Mouse (Mus musculus) frontal cortex, postnatal 36 days (tissue): ENCODE measurements around the gene Acer1.
A peak's percentile ranks its signal among the peaks of the same experiment; 100 is the strongest.
"Not testable (repeated sequence)": the region's sequence is repeated elsewhere in the genome, so short reads cannot be mapped to it uniquely, and the experiment has no call there.

Experiments
- DNase-seq, 2 experiments: peaks; one replicate each; pipeline ENCODE4 v3.0.0; 2022; ENCODE audit warnings: low spot score in 2 of 2

The Acer1 gene

DNA sequence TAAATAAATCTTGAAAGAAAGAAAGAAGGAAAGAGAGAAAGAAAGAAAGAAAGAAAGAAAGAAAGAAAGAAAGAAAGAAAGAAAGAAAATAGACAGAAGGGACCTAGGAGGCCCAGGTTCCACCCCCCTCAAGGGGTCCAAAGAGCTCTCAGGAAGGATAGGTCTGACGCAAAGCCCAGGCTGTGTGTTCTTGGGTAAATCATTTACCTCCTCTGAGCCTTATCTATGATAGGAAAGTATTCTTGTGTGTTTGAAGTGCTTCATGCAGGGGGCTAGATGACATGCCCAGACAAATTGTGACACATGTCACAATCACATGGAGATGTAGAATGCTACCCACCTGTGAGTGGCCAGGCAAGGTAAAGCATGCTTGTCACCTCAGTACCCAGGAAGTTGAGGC lies 29.3 kb downstream of the Acer1 start:
- DNase-seq = no peak

DNA sequence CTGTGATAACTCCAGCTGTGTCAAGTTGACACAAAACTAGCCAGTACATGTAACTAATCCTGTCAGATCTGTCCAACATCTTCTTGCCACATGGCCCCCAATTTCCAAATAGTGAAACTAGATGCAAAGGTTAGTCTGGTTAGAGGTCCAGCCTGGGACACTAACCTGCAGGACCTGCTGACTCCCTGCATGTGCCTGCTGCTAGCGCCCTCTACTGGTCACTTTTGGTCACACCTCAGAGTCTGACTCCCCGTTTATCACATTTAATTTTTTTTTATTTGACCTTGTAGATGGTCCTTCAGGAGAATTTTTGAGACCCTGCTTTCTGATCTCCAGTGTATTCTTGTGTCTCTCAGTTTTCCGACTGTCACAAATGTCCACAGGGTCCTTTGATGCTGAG lies 31.0 kb downstream of the Acer1 start:
- DNase-seq = peak; percentile 31 to 40

DNA sequence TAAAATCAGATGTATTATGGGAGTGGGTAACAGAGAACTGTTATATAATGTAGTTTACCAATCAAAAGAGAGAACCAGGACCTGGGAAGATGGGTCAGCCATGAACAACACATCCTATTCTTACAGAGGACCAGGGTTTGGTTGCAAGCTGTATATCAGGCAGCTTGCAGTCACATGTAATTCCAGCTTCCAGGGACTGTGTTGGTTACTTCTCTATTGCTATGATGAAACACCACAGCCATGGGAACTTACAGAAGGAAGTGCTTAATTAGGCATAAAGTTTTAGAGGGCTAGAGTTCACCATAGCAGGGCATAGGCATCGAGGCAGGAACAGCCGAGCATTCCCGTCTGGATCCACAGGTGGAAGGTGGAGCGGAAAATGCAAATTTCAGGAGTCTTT lies 43.2 kb downstream of the Acer1 start:
- DNase-seq = no peak

DNA sequence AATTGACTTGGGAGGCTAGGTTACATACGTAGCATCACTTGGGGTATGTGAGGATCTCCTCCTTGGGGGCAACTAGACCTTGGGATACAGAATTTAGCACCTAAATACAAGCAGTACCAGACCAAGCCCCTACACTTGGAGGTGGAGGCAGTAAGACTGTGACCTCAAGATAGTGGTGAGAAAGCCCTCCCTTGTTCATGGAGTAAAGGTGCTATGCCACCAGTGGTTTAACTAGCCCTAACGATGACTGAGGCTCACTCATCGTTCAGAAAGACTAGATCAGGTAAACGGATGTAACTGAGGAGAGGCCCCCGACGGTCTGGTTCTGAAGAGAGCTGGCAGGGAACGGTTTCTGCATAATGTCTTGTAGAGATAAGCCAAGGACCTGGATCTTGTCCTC lies 45.2 kb downstream of the Acer1 start:
- DNase-seq = no peak

DNA sequence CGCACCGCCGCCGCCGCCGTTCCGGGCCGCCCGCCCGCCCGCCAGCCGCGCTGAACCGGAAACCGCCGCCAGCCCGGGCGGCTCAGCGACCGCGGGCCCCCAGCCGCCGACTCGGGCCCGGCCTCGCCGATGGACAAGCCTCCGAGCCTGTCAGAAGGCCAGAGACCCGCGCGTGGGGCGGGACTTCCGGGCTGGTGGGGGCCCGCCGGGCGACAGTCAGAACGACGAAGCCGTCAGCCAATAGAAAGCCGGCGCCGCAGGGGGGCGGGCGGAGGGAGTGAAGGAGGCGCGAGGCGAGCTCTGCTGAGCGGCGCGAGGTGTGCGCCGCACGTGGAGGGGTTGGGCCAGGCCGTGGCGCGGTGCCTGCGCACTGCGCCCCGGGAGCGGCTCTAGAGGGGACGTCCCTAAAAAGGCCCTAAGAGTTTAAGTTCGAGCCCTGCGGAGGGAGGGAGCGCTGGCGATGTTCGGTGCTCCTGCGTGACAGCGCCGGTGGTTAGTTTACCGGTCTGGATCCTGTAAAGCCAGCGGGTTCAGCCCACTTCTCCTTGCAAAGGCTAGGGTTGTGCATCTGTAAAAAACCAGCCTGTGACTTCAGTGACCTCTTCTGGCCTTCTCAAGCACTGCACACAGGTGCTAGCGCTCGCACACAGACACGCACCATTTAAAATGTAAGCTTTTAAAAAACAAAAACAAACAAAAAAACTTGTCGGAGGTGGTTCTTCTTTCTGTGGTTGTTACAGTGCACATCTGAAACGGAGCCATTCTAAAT lies 46.4 kb downstream of the Acer1 start, which contains the start of gene Mllt1:
Gene Mllt1, minus strand, starts transcription at position 53 of the 769 bp plus-strand sequence.
- DNase-seq = peak; percentile 99

DNA sequence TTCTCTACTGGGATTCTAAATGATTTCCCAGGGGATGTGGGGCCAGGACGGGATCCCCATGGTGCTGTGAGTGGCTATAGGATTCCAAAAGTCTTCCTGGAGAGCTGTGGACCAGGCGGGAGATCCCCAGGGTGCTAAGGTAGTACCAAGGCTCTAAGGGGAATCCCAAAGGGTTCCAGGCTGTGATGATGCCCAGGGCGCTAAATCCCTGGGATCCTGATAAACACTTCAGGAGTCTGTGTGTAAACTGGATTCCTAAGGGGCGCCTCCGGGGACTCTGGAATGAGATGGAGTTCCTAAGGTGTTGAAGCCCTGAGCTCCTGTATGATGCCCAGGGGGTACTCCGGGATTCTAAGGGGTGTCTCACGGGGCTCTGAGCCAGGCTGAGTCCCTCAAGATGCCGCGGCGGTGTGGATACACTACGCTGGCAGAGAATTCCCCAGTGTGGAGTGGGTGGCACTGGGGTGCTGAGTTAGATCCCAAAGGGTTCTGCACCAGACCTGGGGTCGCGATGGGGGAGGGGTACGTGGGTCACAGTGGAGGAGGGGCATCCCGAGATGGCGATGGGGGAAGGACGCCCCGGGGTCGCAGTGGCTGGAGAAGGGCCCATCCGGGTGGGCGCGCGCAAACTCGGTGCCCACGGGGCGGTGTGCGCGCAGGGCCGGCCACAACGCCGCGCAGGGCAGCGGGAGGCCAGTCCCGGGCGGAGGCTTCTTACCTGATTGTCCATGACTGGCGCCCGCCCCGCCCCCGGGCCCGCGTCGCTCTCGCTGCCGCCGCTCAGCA lies 47.2 kb downstream of the Acer1 start:
- peak in 1 of 2 experiments; percentile 12 for DNase-seq

DNA sequence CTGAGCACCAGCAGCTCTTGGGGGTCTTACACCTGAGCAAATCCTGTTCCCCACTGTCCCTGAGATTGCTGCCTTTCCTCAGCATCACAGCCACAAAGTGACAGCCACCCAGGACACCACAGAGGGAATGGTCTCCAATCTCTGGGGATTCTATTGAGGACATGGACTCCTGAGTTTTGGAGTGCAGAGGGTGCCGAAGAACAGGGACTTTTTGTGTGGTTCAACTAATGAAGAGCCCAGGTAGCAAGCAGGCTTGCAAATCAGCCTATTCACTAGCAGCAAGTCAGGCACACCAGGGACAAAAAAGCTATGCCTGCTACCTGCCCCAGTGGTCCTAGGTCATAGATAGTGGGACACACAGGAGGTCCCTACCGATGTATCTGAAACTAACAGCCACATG lies 48.5 kb downstream of the Acer1 start:
- DNase-seq = no peak

DNA sequence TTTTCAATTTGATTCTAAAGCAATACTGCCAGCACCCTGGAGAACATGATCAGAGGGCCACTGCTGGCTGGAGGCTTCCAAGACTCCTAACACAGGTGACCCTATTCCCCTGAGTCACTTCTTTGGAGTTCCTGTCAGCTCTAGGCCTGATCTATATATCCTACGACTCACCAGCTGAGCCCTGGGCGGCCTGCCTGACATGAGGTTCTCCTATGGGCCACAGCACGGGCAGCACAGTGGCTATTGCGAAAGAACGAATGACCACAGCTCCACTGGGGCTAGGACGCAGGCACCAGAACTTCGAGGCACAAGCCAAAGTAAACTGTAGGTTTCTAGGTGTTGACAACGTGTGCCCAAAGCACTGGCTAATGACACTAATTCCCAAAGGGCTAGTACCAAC lies 51.9 kb downstream of the Acer1 start:
- no peak for DNase-seq

DNA sequence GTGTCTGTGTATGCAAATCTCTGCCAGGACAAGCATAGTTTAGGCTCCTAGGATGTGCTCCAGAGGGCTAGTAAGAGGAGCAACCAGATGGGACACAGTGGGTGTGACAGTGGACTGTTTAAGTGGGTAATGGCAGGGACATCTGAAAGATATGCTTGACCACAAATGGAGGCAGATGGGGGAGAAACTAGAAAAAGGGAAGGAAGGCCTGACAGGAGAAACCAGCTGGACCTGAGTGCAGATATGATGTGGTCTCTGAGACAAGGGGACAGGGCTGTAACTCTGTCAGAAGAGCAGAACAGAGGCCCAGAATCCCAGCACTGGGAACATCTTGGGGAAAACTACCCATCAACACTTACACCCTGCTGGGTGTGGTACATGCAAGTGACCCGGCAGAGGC lies 52.4 kb downstream of the Acer1 start:
- no peak for DNase-seq

DNA sequence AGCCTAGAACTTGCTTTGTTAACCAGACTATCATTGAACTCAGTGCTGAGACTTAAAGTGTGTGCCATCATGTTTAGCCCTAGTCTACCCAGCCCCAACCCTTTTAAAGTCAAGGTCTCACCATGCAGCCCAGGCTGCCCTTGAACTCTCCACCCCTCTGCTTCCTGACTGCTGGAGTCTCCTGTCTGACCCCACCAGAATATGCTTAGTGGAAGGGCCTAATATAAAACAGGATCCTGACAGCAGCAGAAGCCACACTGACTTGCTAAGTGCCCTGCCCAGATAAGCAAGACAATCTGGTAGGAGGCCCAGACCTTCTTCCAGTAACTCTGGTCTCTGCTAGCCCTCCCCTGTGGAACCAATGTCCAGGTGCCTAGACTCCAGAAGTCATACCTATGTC lies 52.8 kb downstream of the Acer1 start:
- DNase-seq = no peak

DNA sequence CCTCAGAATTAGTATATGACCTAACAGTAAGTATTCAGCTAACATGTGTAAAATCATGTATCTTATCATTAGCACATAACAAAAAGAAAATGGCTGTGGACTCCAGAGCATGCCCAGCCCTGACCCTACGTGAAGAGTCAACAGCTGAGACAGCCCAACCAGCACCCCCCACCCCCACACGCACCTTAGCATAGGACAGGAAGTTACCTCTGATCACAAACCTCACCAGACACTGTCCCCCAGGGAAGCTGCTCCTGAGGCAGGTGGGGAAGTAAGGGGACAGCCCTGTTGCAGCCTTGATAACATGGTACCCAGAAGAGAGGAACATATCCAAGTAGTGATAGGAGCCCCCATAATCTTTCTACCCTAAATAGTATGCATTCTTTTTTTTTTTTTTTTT lies 55.9 kb downstream of the Acer1 start:
- DNase-seq = no peak

DNA sequence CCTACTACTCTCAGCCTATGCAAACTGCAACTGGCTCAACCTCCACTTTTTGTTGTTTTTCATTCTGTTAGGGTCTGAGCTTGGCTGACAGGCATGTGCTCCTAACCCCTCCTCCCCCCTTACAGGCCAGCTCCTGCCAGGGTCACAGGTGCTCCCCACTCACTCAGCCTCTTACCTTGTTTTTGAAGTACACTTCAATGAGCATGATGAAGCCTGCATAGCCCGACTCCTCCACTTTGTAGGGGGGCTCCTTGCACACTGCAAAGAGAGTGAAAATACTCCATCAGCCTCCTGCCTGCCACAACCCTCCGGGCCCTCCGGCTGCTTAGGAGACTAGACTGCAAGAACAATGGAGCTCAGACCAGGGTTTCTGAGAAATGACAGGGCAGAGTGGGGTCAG lies 62.2 kb downstream of the Acer1 start:
- no peak for DNase-seq

DNA sequence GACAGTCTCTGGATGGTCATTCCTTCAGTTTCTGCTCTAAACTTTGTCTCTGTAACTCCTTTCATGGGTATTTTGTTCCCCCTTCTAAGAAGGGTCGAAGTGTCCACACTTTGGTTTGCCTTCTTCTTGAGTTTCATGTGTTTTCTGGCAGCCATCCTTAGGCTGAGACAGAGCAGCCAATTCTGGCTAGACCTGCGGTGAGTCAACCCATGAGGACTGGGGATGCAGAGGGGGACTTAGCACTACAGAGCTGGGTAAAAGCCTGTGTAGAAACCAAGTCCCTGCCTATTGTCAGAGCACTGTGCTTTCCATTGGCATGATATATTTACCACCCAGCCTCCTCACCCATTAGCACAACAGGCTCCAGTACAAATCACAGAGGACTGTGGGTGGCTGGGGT lies 64.8 kb downstream of the Acer1 start:
- no peak for DNase-seq

DNA sequence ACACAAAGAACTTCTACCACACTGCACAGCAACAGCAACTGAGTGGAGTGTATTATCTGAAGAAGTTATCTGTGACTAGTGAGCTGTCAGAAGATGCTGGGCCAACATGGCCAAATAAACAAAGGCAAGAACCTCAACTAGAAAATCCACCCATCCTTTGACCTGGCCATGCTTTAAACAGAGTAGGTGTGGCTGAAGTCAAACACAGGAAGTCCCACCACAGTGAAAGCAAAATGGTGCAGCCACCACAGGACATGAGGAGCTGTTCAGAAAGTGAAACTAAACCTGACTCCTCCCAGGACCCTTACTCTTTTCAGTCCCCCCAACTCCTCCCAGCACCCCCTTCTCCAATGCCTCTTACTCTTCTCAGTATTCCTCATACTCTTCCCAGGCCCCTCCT lies 68.5 kb downstream of the Acer1 start:
- DNase-seq = no peak

DNA sequence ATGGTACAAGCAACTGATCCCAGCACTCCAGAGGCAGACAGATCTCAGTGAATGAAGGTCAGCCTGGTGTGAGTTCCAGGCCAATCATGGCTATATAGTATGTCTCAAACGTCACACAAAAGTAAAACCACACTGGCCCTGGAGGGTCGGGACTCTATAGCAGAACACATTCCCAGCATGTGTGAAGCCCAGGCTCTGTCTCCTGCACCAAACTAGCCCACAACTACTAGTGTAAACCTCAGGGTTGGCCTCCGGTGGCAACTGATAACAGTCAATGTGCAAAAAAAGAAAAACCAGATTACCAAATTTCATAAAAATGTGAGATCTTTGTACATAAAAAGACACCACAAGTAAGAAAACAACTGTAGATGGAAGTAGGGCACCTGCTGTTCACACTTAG lies 68.9 kb downstream of the Acer1 start:
- no peak for DNase-seq

DNA sequence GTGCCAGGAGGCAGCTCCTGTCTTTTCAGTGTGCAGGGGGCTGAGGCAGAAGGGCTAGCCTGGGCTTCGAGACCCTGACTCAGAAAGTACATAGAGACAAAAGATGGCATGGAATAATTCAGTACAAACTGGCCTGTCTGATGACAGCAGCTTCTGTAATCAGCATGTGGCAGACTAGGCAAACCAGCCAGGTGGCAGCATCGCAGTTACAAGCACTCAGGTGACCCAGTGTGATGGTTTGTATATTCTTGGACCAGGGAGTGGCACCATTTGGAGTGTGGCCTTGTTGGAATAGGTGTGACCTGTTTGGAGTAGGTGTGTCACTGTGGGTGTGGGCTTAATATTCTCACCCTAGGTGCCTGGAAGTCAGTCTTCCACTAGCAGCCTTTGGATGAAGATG lies 72.2 kb downstream of the Acer1 start:
- not testable (repeated sequence) for DNase-seq

DNA sequence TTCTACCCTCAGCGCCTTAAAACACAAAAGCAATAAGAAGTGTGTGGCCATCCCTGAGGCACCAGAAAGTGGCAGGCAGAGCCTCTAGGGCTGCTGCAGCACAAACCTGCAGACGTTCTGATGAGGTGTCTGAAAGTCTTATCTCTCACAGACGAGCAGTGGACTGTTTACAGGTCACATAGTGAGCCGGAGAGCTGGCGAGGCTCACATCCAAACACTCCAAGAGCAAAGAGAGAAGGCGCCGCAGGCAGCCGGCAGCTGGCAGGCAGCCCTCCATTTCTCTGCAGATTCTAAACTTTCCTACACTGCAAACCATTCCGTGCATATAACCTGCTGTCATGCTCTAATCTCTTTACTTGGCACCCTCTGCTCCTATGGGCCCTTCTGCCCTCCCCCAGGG lies 74.0 kb downstream of the Acer1 start:
- DNase-seq = no peak

DNA sequence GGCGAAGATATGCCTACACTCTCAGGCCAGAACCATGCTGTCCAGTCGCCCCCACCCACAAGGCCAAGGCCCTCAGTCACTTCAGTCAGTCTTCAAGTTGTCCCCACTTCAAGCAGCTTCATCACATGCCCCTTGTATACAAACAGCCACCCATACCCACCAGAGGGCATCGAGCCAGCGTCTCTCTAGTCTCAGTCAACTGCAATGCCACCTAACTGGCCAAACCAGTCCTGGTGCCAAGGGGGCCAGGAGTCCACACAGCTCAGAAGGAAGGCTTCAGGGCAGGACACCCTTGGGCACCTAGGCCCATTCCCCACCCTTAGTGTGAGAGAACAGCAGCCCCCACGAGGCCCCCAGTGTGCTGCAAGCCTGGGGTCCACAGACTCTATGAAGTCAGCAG lies 74.8 kb downstream of the Acer1 start:
- DNase-seq = no peak

DNA sequence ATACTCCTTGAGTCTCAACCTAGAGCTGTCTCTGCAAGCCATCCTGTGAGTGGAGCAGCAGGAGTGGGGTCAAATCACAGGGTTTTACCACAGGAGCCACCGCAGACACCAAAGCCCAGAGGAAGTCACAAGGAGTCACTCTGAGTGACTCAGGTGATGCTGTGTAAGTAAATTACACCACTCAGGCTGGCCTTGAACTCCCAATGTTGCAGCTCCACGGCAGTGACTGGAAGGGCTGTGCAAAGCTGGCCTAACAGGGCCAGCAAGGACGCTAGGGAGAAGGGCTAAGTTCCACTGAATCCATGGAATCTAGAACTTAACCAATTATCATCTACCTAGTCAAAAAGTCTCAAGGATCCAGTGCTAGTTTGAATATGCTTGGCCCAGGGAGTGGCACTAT lies 75.8 kb downstream of the Acer1 start:
- no peak for DNase-seq
